Mouse (Mus musculus) kidney, adult 10 weeks (tissue): Measurements from ENCODE around the gene L3mbtl1. TPM values are rescaled to one million over a fixed set of nuclear protein-coding genes. Genes with fewer than 3 reads are reported as not detected.

Source experiments
- polyA plus RNA-seq: library from polyadenylated mRNA; stranded (reverse); fragments of 350-450 nt; fragmentation: Illumina TruSeq; extraction: RNeasy Lipid Tissue Mini Kit (QIAGEN cat#74804); gene quantifications from one replicate; pipeline ENCODE4 v1.2.3, GENCODE M21; 2014; ENCODE audit warnings: low read depth, low replicate concordance

Gene L3mbtl1
- not detected for polyA plus RNA-seq

DNA sequence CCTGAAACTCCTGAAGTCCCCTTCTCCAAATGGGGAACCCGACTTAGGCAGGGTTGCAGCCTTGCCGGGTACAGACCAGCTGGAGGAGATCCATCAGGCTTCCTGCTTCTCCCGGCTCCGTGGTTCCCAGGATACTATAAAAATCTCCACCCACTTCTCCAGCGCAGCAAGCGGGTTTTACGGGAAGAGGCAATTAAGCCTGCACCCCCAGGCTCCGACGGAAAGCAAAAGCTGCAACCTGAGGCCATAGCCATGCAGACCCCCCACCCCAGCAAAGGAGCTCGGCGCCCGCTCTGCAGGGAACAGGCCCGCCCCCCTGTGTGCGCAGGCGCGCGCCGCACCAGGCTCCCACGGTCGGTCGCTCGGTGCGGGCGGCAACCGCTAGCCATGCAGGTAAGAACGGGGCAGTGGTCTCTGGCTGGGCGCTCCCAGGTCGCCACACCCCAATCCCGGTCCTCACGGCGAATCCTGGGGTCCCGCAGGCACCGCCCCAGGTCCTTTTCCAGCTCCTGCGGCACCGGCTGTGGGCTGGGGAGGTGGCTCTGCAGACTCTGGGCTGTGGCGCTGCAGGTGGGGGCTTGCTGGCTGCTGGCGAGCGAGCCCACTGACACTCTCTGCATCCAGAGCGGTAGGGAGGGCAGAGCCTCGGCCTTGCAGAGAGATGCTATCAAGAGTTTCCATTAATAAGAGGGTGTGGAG, at the start of gene L3mbtl1:
TSS of gene L3mbtl1 (plus strand) at position 325 of the 699 bp plus-strand sequence.

DNA sequence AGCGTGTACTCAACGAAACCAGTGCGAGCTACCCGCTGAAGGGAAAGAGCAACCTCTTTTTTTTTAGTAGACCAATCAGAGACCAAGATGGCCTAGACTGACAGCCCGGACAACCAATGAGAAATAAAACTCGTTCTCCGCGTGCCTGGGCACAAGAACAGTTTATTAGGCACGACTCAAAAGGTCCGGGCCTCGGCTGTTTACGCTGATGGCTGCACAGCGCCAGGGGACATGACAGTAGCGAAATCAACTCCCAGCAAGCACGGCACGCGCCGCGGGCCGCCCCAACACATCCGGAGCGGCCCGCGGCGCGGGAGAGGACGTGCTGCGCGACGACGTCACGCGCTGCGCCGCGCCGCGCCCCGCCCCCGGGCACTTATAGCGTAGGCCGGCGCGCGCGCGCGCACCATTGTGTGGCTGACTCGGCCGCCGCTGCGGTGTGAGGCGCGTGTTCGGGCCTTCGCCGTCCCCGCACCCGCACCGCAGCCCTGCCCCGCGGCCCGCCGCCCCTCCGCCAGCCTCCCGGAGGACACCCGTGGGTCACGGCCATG, 12.1 kb upstream of the L3mbtl1 start, which contains the start of gene Srsf6:
TSS of gene Srsf6 (plus strand) at position 406 of the 551 bp plus-strand sequence.

DNA sequence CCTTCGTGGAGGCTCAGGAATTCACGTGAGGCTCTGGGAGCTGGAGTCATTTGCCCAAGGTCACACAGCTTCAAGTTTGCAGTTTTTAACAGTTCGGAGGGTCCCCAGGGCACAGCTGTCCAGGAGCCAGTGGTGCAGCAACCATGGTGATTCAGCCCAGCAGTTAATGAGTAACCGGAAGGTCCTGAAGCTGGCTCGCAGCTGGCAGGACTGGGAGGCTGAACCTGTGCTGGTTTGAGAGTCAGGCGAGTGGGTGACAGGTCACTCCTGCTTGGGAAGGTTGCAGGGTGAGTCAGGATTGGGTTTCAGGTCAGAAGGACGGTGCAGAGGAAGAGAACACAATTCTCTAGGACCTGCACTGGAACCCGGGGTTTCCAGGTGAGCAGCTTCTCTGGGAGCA, 43.9 kb downstream of the L3mbtl1 start, which contains the start of gene Sgk2:
TSS of gene Sgk2 (plus strand) at position 113 of the 400 bp plus-strand sequence.

DNA sequence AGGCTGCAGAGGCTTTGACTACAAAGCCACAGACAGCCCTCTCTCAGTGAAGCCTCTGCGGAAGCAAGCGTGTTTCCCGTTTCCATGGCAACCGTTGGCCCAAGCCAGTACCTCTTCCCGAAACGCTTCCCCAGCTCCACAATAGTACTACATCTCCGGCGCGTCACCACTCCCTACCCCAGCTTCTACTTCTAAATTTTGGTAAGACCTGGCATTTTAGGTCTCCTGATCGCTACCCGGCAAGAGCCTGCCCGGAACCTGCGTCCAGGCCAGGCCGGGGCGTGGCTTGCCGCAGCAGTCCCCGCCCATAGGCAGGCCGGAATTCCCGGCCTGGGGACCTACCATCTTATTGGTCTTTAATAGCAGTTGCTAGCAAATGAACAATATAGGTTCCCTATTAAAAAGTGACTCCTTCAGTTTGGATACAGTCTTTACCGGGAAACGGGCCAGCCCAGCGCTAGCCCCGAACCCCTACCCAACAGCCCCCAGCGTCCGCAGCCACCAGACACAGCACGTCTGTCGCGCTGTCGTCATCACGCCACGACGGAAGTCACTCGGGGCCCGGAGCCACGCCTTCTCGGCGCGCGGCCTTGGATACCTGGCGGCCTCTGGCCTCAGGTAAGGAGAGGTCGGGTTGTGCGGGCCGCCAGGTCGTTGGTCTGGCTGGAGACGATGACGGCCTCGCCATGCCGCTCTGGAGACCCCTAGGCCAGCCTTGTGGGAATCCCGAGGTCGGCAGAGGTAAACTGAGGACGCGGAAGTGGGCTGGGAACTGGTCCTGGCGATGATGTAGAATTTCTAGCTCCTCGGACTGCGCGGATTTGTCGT, 73.9 kb downstream of the L3mbtl1 start, which contains the start of gene Ift52:
TSS of gene Ift52 (plus strand) at position 439 of the 828 bp plus-strand sequence.

Other genes with a start within 250 kb of the L3mbtl1 start
- gene Srsf6, start 11.9 kb upstream of the L3mbtl1 start, polyA plus RNA-seq = 136 TPM
- 70.6 TPM for gene Sgk2, start 43.9 kb downstream of the L3mbtl1 start, polyA plus RNA-seq
- gene Ift52, start 73.9 kb downstream of the L3mbtl1 start, polyA plus RNA-seq = 115 TPM
- not detected for gene Mybl2, start 111.2 kb downstream of the L3mbtl1 start, polyA plus RNA-seq
- not detected for gene Gtsf1l, start 144.4 kb downstream of the L3mbtl1 start, polyA plus RNA-seq